Mouse (Mus musculus) heart, postnatal 0 days (tissue): ENCODE data around the gene Abhd14a. TPM values are rescaled to one million over a fixed set of nuclear protein-coding genes. Genes with fewer than 3 reads are reported as not detected.
"Not testable (repeated sequence)": the region's sequence is repeated elsewhere in the genome, so short reads cannot be mapped to it uniquely, and the experiment has no call there.

ENCODE experiments used
- ATAC-seq: fragments of 200-750 bp; cut with Nextera tagmentation; 2 replicates; pipeline ENCODE4 v1.8.0; 2017; ENCODE audit warnings: low read depth, moderate number of reproducible peaks, moderate library complexity; ENCODE audit not compliant: insufficient read depth
- DNase-seq: peaks from one replicate; pipeline ENCODE4 v3.0.0-alpha.2; 2016; ENCODE audit warnings: low spot score
- H3K27ac ChIP-seq: fragments of 300-500 bp; sonication (generic); 2 replicates; pipeline ENCODE4 v1.5.1; 2014; ENCODE audit warnings: low read depth, mild to moderate bottlenecking
- H3K27me3 ChIP-seq: fragments of 300-500 bp; sonication (generic); 2 replicates; pipeline ENCODE4 v1.6.1; 2014; ENCODE audit warnings: low read length, mixed read lengths; ENCODE audit not compliant: control insufficient read depth, insufficient read depth
- H3K36me3 ChIP-seq: fragments of 300-500 bp; sonication (generic); replicated peaks from 2 replicates; pipeline ENCODE4 v1.6.1; 2014; ENCODE audit warnings: low read length, mixed read lengths; ENCODE audit not compliant: control insufficient read depth, insufficient read depth
- H3K4me1 ChIP-seq: fragments of 300-500 bp; sonication (generic); 2 replicates; pipeline ENCODE4 v1.6.1; 2014; ENCODE audit warnings: antibody characterized with exemption; ENCODE audit not compliant: control insufficient read depth, insufficient read depth
- H3K4me2 ChIP-seq: fragments of 300-500 bp; sonication (generic); 2 replicates; pipeline ENCODE4 v1.6.1; 2014; ENCODE audit warnings: low read depth, mild to moderate bottlenecking, low read length, moderate library complexity
- H3K4me3 ChIP-seq: fragments of 300-500 bp; sonication (generic); 2 replicates; pipeline ENCODE4 v1.5.1; 2014; ENCODE audit warnings: low read depth, low read length
- H3K9ac ChIP-seq: fragments of 300-500 bp; sonication (generic); replicated peaks from 2 replicates; pipeline ENCODE4 v1.6.1; 2014; ENCODE audit warnings: low read depth, low read length, mixed read lengths
- H3K9me3 ChIP-seq: fragments of 300-500 bp; sonication (generic); replicated peaks from 2 replicates; pipeline ENCODE4 v1.6.1; 2016; ENCODE audit warnings: low read length; ENCODE audit not compliant: control insufficient read depth
- CTCF ChIP-seq: IDR thresholded peaks from 2 replicates; pipeline ENCODE4 v1.5.1; 2016; ENCODE audit warnings: antibody characterized with exemption, control low read depth, low read depth
- EP300 ChIP-seq: IDR thresholded peaks from 2 replicates; pipeline ENCODE4 v1.6.1; 2016; ENCODE audit warnings: antibody characterized with exemption, low read depth
- WGBS: fragments of 180-500 bp; shearing (Covaris S2); extraction: QIAGEN DNeasy Blood & Tissue Kit; methylation state at CpG from one replicate; pipeline ENCODE4 v1.1.7; 2014; 5-methylcytosine and 5-hydroxymethylcytosine counted together
- polyA plus RNA-seq: library from polyadenylated mRNA; unstranded; fragments of >200 nt; fragmentation: Nextera tagmentation; extraction: Ambion mirVana; gene quantifications from 2 replicates; pipeline ENCODE4 v1.2.1, GENCODE M21; 2015
- total RNA-seq: library from RNA; depleted of rRNA; stranded (reverse); fragments of >200 nt; gene quantifications from 2 replicates; pipeline ENCODE4 v1.2.3, GENCODE M21; 2014; ENCODE audit warnings: low replicate concordance; rRNA removed

Gene Abhd14a
- 57.3 and 64.8 TPM in 2 replicates for total RNA-seq
- polyA plus RNA-seq = 45.8 and 47.1 TPM in 2 replicates

GRCm38 (mm10) chr9:106447348-106447747, at the start of gene Abhd14a, which contains the start of gene Abhd14b:
Gene Abhd14a (minus strand): TSS chr9:106447678.
Gene Abhd14b (plus strand): TSS chr9:106447459.
- H3K4me3 ChIP-seq = peak within 1 kb of the TSS; percentile 60
- peaks cover 26% of the 10 kb centered on the region for H3K4me1 ChIP-seq
- TF ChIP-seq CTCF = peak; percentile 63
- TF ChIP-seq EP300 = no peak
- peak; percentile 89 for DNase-seq
- peak; percentile 89 for ATAC-seq
- peak within 1 kb of the TSS; percentile 61 for H3K9ac ChIP-seq
- H3K4me2 ChIP-seq = peak within 1 kb of the TSS; percentile 92
- H3K36me3 ChIP-seq = no peaks in the 10 kb centered on the region
- H3K27me3 ChIP-seq = no peaks in the 10 kb centered on the region
- under 1% methylated on average over 24 of the region's 24 CpGs for WGBS
- H3K27ac ChIP-seq = peak within 1 kb of the TSS; percentile 84
- no peaks in the 10 kb centered on the region for H3K9me3 ChIP-seq

- not testable (repeated sequence) for H3K27me3 ChIP-seq, H3K9ac ChIP-seq, H3K9me3 ChIP-seq, ATAC-seq, H3K27ac ChIP-seq, DNase-seq, H3K4me2 ChIP-seq, H3K4me3 ChIP-seq, H3K4me1 ChIP-seq
- 86% methylated on average over 6 of the region's 6 CpGs for WGBS
- H3K36me3 ChIP-seq = peaks cover 34% of the 10 kb centered on the region
These were observed 40.1 kb upstream of the Abhd14a start for GRCm38 (mm10) chr9:106487602-106488001.

DNA sequence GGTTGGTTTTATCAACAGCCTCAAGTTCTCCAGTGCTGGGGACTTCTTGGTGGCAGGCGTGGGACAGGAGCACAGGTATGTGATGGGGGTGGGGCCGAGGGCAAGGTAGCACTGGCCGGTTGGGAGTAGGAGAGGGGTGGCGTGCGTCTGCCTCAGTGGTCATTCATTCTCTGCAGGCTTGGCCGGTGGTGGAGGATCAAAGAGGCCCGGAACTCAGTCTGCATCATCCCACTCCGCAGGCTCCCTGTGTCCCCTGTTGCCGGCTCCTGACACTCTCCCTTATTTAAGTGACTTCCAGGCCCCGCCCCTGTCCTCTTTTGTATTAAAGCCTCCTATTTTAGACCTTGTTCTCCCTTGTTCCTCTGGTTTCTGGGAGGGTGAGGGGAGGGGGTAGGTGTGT, 37.6 kb upstream of the Abhd14a start:
- Histone ChIP-seq H3K4me3 (no peak overlapping the region), H3K4me1 (no peaks in the 10 kb centered on the region), H3K27ac (no peak overlapping the region), H3K4me2 (no peak overlapping the region), H3K36me3 (peaks cover 49% of the 10 kb centered on the region), H3K27me3 (no peaks in the 10 kb centered on the region), H3K9me3 (no peaks in the 10 kb centered on the region), H3K9ac (no peak overlapping the region)
- TF ChIP-seq EP300 (no peak), CTCF (no peak)
- DNase-seq (no peak), ATAC-seq (no peak)
- 91% methylated on average over 10 of the region's 10 CpGs for WGBS

DNA sequence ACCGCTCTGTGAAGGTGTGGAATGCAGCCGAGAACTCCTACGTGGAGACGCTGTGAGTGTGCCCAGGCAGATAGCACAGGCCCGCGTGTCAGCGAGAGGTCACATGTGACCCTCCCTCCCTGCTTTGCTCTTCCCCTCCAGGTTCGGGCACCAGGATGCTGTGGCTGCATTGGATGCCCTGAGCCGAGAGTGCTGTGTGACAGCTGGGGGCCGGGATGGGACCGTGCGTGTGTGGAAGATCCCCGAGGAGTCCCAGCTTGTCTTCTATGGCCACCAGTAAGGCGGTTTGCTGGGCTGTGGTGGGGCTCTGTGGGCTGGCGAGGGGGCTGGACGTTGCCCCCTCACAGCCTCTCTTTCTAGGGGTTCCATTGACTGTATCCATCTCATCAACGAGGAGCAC, 36.1 kb upstream of the Abhd14a start:
- no peaks in the 10 kb centered on the region for H3K9me3 ChIP-seq
- no peaks in the 10 kb centered on the region for H3K27me3 ChIP-seq
- peaks cover 49% of the 10 kb centered on the region for H3K36me3 ChIP-seq
- TF ChIP-seq CTCF = no peak
- no peak for TF ChIP-seq EP300
- H3K4me3 ChIP-seq = no peak overlapping the region
- no peak overlapping the region for H3K27ac ChIP-seq
- no peak overlapping the region for H3K9ac ChIP-seq
- H3K4me2 ChIP-seq = no peak overlapping the region
- ATAC-seq (no peak), DNase-seq (no peak)
- 84% methylated on average over 17 of the region's 17 CpGs for WGBS
- H3K4me1 ChIP-seq = no peaks in the 10 kb centered on the region

DNA sequence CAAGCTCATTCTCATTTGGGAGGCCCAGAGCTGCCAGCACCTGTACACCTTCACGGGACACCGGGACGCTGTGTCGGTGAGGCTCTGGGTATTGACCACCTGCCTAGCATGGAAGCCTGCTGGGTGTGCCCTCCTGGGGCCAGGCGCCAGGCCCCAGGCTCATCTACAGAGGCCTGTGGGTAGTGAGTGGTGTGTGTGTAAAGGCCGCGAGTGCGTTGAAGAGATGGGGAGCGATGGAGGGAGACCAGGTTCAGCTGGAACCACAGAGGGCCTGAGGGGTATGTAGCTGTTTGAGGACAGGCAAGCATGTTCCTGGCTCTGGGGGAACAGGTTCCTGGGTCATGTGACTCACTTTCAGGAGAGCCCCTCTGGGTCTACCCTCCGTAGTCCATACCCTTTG, 35.7 kb upstream of the Abhd14a start:
- Histone ChIP-seq H3K9me3 (no peaks in the 10 kb centered on the region), H3K9ac (no peak overlapping the region), H3K4me1 (peaks cover 2% of the 10 kb centered on the region; the same call in 1 of the 2 replicates), H3K27me3 (no peaks in the 10 kb centered on the region), H3K4me3 (no peak overlapping the region), H3K27ac (no peak overlapping the region), H3K4me2 (no peak overlapping the region), H3K36me3 (peaks cover 49% of the 10 kb centered on the region)
- 93% methylated on average over 10 of the region's 10 CpGs for WGBS
- ATAC-seq (no peak), DNase-seq (no peak)
- TF ChIP-seq CTCF (no peak), EP300 (no peak)

- Histone ChIP-seq H3K9ac (no peak overlapping the region), H3K9me3 (no peaks in the 10 kb centered on the region), H3K4me1 (peaks cover 7% of the 10 kb centered on the region; the same call in 1 of the 2 replicates), H3K4me2 (no peak overlapping the region), H3K36me3 (peaks cover 49% of the 10 kb centered on the region), H3K4me3 (no peak overlapping the region), H3K27me3 (no peaks in the 10 kb centered on the region), H3K27ac (no peak overlapping the region)
- ATAC-seq = no peak
- DNase-seq = no peak
- WGBS = 87% methylated on average over 17 of the region's 17 CpGs
- TF ChIP-seq EP300 (no peak), CTCF (no peak)
These were observed 35.2 kb upstream of the Abhd14a start for GRCm38 (mm10) chr9:106482578-106483115.
